Mouse (Mus musculus) small intestine, adult 2 months (tissue): ENCODE measurements around the gene Dnajc5.

Source experiments
- CTCF ChIP-seq: fragments of 200-500 bp; IDR thresholded peaks from 2 replicates; pipeline ENCODE4 v1.5.1; 2012; ENCODE audit warnings: low read depth, mild to moderate bottlenecking, control low read depth, inconsistent platforms, low read length, moderate library complexity, mixed read lengths; ENCODE audit not compliant: insufficient replicate concordance, insufficient read length; ENCODE audit errors: extremely low read depth
- POLR2A ChIP-seq: fragments of 200-500 bp; IDR thresholded peaks from 2 replicates; pipeline ENCODE4 v1.6.1; 2012; ENCODE audit warnings: low read depth, mild to moderate bottlenecking, control low read depth, inconsistent platforms, low read length, moderate library complexity

DNA sequence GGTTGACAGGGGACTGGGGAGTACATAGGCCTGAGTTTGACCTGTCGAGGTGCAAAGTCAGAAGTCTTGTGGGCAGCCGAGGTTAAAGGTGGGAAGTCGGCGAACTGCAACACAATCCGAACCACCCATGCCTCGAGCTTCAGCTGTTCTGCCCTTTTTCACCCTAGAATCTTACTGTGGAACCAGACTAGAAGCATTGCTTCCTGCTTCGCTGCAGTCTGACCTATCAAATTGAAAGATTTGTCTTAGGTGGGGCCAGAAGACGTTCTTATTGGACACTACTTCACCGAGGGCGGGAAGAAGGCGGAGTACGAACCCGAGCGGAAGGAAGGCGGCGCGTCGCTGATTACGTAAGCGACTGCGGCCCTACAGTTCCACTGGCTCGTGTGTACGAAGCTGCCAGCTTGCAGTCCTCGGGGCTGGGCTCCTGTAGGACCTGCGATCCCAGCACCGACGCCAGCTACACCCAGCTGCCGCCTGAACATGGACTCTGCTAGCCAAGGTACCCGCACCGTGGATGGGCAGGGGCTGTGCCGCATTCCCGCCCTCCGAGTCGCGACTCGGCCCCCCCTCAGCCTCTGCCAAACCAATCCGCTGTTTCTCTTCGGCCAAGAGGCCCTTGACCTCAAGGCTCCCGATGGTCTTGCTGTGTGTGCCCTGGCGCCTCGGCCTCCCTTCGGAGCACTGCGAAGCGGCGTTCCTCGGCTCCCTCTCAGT, 23.3 kb upstream of the Dnajc5 start, which contains the start of gene Tpd52l2:
- TF ChIP-seq POLR2A (peak; percentile 38; the same call in 1 of the 2 replicates), CTCF (no peak)
